Mouse (Mus musculus): Measurements from ENCODE around the gene Ankfn1.

Gene Ankfn1

DNA sequence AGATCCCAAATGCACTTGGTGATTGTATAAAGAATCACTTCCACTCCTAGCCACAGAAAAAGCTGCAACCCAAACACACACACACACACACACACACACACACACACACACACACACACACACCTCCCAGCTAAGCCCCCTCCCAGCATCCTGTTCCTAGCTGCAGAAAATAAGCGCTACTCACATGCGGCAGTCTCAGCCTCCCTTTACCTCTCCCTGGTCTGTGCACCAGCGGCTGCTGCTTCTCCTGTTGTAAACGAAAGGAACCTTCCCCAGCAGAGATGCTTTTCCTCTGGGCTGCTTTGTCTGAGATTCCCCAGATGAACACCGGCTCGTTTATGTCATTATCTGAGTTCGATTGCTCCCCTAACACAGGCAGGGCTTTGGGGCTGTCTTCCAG is at the start of gene Ankfn1:
Ankfn1 (minus strand) TSS at position 223 of the 400 bp plus-strand sequence.
- DNase-seq (ENCODE audit: low spot score): no peak

DNA sequence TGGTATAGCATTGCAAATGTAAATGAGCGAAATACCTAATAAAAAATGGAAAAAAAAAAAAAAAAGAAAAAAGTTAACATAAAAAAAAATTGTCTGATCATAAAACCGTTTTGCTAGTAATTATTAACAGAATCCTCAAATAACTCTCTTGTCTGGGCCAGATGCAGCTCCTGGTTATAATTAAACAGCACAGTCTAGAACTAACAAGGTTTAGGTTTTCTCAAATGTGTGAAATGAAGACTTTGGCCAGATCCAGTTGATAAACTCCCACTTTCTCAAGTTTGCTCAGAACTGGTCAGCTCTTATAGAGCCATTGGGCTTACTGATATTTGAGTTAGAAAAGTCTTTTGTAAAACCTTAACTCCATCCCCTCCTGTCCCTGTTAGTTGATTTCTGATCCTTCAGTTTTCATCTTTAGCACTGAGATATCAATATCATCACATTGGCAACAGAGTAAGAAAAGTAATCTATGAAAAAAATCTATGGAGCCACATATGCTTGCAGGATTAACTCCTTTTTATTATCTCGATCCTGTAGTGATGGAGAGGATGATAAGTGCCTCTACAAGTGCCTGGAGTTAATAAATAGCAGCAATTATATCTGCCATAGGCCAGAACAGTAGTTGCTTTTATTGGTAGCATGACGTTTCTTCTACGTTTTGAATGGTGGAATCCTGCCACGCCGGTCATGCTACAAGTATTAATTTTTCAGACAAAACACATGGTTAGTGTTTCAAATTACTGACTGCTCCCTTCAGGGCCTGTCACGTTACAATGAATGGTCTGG is 46.4 kb upstream of the Ankfn1 start:
- DNase-seq (ENCODE audit: low spot score): no peak

DNA sequence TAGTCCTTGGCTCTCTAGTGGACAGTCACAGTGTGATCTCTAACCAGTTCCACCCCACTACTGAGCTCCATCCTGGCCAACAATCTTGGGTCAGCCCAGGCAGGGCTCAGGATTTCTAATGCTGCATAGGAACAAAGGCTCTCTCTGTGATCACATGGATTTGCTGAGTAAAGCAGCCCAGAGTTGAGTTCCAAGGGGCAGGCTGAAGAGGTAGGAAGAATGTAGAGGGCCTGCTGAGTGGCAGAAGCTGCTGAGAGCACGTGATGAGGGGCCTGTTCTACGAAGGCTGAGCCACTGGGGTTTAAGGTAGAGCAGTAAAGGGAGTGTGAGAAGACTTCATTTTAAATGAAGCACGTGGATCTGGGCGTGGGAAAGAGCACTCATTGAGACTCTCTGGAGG is 41.1 kb upstream of the Ankfn1 start:
- DNase-seq (ENCODE audit: low spot score): no peak

DNA sequence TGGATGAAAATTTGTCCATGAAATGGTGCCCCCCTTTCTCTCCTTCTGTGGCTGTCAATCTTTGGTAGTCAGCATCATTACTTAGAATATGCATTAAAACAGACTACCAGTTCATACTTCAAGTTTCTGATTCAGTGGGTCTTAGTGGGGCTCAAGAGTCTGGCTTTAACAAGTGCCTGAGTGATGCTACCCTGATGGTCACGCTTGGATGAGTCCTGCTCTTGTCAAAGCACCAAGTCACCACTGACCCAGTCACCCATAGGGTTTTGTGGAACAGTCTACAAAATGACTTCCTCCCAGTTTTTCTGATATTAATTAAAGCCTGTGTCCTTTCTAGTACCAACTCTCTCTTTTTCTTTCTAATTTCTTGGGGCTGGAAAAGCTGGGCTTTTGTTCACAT is 34.0 kb upstream of the Ankfn1 start:
- DNase-seq (ENCODE audit: low spot score): no peak

DNA sequence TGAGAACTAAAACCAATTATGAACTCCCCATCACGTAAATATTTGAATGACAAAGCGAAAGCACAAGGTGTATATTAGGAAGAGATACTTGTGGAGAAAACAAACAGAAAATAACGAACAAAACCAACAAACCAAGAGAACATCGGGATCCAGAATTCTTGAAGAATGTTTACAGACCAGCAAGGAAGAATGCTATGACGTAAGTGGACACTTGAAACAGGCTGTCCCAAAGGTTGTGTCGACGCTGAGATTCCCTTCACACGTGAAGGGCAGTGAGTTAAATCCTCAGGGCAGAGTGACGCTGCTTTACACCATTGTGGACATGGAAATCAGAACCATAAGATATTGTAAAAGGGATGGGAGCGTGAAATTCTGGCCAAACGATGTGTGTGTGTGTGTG is 30.5 kb upstream of the Ankfn1 start:
- DNase-seq (ENCODE audit: low spot score): no peak

DNA sequence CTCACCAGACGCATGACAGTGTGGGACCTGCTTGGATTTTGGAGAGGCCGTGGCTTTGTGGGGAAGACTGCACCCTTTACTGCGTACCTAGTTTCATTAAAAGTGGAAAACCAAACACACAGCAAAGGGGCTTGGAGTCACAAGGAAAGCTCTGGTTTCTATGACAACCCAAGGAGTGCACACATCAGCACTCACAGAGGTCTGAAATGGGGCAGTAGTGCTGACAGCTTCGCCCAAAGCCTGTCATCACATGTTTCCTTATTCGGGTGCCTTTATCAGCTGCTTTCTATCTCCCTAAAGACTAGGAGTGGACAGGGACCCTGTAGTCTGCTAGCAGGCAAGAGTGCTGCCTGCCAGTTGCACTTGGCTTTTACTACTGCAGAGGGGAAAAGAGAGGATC is 27.4 kb upstream of the Ankfn1 start:
- no peak for DNase-seq (ENCODE audit: low spot score)

DNA sequence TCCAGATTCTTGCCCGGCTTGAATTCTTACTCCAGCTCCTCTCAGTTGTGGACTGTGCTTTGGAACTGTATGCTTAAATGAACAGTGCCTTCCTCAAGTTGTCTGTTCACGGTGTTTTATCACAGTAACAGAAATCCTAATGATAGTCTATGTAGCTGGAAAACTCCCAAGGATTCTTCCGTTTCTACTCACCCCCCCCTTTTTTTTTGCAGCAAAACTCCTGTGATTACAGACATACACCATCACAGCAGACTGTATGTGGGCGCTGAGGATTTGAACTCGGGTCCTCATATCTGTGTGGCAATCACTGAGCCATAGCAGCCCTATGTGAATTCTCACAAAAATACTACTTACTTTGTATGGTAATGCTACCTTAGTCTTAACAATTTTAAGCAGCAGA is 26.5 kb upstream of the Ankfn1 start:
- no peak for DNase-seq (ENCODE audit: low spot score)

DNA sequence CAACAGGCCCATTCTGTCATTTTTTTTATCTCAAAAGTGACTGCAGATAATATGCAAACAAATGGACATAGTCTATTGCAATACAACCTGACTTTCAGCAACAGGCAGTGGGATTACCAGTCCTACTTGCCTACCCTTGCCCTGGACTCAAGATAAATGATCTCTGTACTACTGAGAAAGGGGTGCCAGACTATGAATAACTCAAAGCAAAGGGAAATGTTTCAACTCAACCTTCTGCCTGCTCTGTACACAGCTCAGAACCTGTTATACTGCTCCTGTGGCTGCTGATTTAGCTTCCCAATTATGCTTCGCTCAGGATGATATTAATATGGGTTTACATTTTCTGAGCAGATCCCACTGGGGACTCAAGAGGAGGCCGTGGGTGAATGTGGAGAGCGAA is 15.3 kb upstream of the Ankfn1 start:
- no peak for DNase-seq (ENCODE audit: low spot score)

DNA sequence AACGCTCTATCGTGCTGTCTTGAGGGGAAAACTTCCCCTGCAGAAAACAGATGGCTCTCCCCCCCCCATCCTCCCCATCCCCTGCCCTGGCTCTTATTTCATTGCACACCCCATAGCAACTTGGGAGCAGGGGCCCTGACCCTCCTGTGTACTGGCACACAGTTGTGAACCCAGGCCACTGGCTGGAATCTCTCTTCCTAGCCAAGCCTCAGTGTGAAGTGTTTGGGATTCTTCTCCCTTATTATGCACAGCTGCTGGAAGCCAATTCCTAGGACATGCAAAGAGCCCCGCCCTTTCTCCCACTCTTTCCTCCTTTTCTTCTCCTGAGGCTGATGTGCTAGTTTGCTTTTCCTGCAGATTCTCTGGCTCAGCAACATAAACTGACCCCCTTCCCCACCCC is 1.4 kb downstream of the Ankfn1 start:
- DNase-seq (ENCODE audit: low spot score): no peak

DNA sequence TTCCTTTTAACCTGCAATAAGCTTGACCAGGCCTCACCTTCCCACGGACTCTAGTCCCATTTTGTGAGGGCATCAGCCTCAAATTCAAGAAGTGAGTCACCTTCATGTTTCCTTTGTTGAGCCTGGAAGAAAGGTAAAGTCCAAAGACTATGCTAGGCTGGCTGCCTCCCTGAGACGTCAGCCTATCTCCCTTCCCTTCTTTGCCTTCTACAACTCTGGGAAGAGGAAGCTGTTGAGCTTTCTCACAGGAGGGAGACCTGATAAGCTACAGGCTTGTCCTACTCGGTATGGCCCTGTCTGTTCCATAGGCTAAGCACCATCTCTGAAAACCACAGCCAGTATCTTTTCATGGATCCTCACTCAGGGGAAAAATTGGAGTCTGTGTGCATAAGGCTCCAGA is 2.5 kb downstream of the Ankfn1 start:
- no peak for DNase-seq (ENCODE audit: low spot score)

DNA sequence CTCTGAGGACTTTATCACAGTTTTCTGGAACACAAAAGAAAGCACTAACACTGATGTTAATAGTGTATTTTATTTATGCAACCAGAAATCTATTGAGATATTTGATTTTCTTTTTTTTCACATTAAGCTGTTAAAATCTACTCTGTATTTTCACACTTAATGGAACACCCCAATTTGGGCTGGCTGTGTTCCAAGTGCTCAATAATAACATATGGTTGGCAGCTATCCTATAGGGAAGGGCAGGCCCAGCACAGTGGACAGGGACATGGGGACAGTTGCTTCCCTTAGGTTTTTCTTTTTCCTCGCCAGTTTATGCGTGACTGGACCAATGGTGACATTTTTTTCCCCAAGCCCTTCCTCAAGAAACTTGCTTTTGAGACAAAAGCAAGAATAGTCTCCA is 4.5 kb downstream of the Ankfn1 start:
- no peak for DNase-seq (ENCODE audit: low spot score)

DNA sequence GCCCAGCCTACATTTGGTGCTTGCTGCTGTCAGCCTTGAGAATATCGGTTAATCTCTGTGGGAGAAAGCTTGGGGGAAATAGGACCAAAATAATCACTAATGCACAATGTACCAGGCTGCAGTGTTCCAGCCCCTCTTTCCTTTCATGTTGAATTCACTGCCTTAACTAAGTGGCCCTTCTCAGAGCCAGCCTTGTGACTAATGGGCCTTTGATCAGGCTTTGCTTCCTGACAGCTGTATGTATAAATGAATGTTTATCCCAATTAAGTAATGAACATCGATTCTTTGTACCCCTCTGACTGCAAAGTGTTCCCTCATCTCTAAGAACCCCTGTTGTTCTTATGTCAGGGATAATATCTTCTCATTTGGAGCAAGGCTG is 11.7 kb downstream of the Ankfn1 start:
- DNase-seq (ENCODE audit: low spot score): no peak

DNA sequence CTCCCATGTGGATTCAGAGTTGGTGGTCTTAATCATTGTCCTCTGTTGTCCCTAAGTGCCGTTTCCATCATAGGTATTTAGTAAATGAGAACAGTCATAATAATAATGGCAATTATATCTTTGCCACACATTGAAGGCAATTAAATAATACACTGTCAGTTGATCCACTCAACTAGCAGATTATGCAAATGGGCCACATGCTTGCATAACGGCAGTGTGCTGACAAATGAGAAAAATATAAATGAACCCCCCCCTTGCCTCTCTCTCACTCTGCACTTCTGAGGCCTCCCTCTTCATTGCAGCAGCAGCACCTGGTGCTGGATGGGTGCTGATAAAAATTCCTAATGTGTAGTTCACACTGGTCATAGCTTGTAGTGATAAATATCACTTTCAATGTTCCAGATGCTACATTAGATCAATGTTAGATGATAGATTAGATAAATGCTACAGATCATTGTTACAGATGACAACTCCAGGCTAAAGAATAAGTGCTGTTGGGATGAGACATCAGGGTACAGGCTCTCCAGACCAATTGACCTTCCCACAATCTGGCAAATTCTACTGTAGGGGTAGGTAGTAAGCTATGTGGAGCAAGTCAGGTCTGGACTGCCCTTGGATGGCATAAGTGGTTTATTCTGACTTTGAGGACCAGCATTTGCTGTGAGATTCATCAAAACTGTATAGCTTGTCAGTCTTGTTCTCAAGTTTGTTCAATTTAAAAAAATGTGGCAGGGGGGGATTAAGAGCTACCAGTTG is 12.3 kb downstream of the Ankfn1 start:
- no peak for DNase-seq (ENCODE audit: low spot score)

DNA sequence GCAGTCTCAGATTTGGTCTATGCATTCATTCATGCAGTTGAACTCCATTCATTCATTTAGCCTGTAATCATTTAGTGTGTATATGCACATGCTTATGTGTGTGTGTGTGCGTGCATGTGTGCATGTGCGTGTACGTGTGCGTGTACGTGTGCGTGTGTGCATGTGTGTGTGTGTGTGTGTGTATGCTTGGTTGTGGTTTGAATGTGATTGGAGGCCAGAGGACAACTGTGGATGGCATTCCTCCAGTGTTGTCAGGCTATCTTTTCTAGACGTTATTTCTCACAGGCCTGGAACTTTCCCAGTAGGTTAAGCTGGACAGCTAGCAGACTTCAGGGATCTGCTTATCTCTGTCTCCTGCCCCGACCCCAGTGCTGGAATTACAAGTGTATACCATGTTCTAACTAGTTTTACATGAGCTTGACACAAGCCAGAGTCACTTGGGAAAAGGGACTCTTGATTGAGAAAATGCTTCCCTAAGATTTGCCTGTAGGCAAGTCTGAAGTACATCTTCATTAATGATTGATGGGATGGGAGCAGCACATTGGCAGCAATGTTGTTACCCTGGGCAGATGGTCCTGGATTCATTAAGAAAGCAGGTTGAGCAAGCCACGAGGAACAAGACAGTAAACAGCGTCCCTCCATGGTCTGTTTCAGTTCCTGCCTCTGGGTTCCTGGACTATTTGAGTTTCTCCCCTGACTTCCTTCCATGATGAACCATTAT is 43.3 kb downstream of the Ankfn1 start:
- no peak for DNase-seq (ENCODE audit: low spot score)

DNA sequence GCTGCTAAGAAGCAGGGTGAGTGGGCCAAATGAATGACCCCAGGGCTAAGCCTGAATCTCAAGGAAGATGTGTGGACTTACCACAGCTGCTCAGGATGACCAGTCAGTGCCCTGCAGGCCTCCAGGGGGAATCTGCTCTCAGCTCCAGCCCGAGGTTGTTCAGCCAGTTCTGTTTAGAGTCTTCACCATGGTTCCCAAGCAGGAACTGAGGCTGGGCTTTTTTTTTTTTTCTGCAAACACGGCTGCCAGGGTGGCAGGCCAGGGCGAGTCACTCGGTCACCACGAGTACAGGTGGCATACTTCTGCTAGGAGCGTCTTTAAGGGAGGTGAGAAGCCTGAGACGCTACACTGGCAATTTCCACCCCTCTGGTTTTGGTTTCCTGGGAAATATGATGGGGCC is 43.9 kb downstream of the Ankfn1 start:
- no peak for DNase-seq (ENCODE audit: low spot score)

DNA sequence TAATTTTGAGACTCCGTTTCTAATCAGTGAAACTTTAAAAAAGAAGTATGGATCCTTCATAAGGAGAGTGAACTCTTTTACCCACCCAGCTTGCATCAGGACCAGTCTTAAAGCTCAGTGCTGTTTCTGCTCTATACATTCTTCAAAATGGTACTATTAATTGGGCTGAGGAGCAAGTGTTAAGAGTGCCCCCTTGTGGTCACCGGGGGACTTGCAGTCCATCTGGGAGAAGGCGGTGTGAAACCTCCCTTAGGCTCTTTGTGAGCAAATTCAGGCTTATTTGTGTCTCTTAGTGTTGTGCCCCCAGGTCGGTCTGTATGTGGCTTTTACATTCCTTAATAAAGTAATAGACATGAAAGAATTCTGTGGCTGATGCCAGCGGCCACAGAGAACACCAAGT is 56.6 kb downstream of the Ankfn1 start:
- DNase-seq (ENCODE audit: low spot score): peak; percentile 21

DNA sequence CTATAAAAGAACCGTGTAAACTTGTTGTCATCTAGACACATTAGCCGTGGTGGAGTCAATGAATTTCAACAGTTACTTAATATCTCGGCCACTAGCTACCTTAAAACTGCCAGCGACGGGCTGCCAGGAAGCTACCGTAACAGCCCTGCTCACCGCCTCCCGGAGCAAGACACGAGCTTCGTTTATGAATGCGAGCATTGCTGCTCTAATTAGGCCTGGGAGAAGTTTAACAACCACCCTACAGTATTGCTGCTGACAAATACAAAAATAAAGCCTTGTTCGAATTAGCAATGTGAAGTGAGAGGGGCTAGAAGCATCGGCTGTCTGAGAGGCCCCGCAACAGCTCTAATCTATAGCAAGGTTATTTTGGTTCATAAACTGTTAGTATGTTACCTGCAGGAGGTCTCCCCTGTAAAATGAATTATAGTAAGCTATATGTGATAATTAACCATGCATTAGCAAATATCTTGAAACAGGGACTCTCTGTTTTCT is 58.9 kb downstream of the Ankfn1 start:
- no peak for DNase-seq (ENCODE audit: low spot score)

DNA sequence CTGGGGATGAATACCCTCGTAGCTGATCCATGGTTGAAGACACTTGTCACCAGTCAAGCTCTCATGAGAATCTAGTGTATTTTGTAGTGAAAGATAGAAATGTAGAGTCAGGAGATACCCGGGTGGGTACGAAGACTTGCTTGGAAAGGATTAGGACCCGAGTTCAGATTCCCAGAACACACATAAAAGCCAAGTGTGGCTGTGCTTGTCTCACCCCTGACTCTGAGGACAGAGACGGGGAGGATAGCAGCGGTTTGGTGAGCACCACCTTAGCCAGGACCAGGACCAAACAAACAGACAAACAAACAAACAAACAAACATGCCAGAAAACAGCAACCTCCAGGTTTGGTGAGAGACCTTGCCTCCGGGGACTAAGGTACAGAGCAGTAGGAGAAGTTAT is 61.1 kb downstream of the Ankfn1 start:
- no peak for DNase-seq (ENCODE audit: low spot score)

DNA sequence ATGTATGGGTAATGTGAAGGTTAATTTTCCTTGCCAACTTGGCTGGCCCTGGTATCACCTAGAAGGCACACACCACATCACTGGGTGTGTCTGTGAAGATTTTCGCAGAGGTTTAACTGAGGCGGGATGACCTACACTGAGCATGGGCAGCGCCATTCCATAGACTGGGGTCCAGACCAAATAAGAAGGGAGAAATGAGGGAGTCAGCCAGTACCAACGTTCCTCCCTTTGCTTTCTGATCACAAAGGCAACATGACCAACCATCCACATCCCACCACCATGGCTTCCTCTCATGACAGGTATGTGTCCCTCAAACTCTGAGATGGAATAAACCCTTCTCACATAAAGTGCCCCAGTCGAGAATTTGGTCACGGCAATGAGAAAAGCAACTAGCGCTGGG is 68.9 kb downstream of the Ankfn1 start:
- DNase-seq (ENCODE audit: low spot score): no peak

DNA sequence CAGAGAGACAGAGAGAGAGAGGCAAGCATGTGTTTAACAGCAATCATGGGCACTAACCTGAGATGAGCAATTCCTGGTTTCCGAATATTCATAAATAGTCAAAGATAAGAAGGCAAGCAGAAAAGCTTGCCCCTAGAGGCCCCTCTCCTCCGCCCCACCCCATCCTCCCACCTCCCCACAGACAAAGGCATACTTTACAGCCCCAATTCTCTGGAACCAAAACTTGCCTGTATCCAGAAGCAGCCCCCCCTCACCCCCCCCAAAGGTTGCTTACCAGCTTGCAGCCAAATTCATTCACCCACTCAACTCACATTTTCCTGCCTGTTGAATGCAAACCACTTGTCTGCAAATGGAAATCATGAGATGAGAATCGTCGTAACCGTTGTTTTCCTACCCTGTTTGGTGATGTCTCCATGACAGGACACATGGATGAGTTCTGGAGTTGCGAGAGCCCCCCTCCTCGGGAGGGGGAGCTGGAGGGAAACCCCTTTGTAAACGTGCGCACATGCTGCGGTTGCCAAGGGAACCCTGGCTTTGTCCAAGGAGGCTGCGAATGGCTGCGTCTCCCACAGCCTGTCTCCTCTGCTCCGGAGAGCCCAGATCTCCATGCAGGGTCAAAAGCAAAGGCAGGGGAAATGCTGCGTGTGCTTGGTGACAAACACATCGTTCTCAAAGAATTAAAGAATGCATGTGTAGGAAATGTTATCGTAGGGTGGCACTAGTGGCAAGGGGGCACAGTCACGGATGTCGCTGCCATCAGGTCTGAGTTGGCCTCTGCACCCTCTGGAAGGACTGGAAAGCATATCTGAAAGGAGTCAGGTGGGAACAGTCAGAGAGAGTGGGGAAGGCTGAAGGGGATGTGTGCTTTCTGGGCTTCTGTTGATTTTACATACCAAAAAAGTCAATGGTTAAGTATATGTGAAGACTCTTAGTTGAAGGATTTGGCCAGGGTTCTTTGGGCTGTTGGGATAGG is 80.7 kb downstream of the Ankfn1 start:
- no peak for DNase-seq (ENCODE audit: low spot score)

DNA sequence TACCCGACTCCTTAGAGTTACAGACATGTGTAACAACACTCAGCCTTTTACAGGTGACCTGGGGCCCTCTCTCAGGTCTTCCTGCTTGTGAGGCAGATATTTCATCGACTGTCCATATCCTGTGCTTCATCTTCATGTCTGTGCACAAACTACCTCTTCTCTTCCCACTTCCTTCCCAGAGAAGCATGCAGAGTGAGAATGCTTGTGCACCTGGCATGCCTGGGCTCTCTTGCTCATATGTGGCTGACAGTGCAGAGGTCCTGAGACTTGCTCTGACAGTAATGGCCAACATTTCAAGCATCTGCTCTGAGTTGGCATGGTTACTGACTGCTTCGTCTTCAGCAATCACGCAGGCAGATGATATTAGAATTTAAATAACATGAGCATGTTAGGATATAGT is 83.8 kb downstream of the Ankfn1 start:
- DNase-seq (ENCODE audit: low spot score): no peak

DNA sequence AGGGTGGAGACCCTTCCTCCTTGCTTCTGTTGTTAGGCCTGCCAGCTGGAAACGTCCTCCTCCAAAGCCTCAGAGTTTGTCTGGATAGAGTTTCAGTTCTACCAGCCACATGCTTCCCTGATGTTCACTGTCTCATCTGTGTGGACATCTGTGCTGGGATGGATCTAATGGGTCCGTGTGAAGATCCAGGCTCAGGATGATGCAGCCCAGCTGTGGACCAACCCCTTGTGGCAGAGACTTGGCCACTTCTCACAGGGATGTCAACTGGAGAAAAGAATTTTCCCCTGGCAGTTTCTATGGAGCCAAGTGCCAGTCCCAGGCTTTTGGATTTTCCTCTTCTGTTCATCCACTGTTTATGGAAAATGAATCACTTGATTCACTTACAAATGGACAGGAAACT is 100.5 kb downstream of the Ankfn1 start:
- DNase-seq (ENCODE audit: low spot score): no peak

All from urinary bladder, postnatal 10 days (tissue).